Mouse (Mus musculus): Measurements from ENCODE around the gene Hist1h2bf.
"Not testable (repeated sequence)": the region's sequence is repeated elsewhere in the genome, so short reads cannot be mapped to it uniquely, and the experiment has no call there.

DNA sequence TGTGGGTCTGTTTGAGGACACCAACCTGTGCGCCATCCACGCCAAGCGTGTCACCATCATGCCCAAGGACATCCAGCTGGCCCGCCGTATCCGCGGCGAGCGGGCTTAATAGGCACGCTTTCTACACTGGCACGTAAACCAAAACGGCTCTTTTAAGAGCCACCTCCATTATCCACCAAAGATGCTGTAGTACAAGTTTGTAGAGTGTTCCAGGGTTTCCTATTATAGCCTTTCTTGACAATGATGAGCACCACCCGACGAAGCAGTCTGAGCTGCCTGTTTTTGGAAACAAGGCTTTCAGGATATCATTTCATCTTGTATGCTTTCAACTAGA, 29.2 kb downstream of the Hist1h2bf start:
- TF ChIP-seq EP300 (IDR thresholded peaks at IDR 0.05; ENCODE audit: insufficient read depth, low read depth, low read length); CTCF (IDR thresholded peaks at IDR 0.05): not testable (repeated sequence)
